Mouse (Mus musculus) adrenal gland, adult 2 months (tissue): Measurements from ENCODE around the gene Tldc1. TPM values are rescaled to one million over a fixed set of nuclear protein-coding genes. Genes with fewer than 3 reads are reported as not detected.

Source experiments
- DNase-seq: peaks from one replicate; pipeline ENCODE4 v3.0.0; 2021
- polyA plus RNA-seq: library from polyadenylated mRNA; depleted of rRNA; stranded (reverse); fragments of >200 nt; gene quantifications from 2 replicates; pipeline ENCODE4 v1.2.3, GENCODE M21; 2012
- total RNA-seq, 2 experiments: library from RNA; stranded (reverse); gene quantifications; 2 replicates each; pipeline ENCODE4 v1.2.3; 2021

Tldc1 gene
- total and polyA plus RNA-seq, 3 experiments: 8.4 to 13.0 (median 12.7) TPM

GRCm38 (mm10) chr8:119765761-119766444 lies 12.3 kb downstream of the Tldc1 start:
- no peak for DNase-seq

GRCm38 (mm10) chr8:119765311-119765710 lies 12.9 kb downstream of the Tldc1 start:
- no peak for DNase-seq

- DNase-seq: no peak
Observed at GRCm38 (mm10) chr8:119762226-119763220, 15.7 kb downstream of the Tldc1 start.

GRCm38 (mm10) chr8:119761692-119762091 lies 16.5 kb downstream of the Tldc1 start:
- no peak for DNase-seq

GRCm38 (mm10) chr8:119756538-119756937 lies 21.7 kb downstream of the Tldc1 start:
- no peak for DNase-seq

- DNase-seq: no peak
Observed at GRCm38 (mm10) chr8:119756147-119756461, 22.1 kb downstream of the Tldc1 start.

GRCm38 (mm10) chr8:119755238-119756146 lies 22.7 kb downstream of the Tldc1 start:
- no peak for DNase-seq

- DNase-seq: no peak
Observed at GRCm38 (mm10) chr8:119744604-119745003, 33.6 kb downstream of the Tldc1 start.

- DNase-seq: peak; percentile 38
Observed at GRCm38 (mm10) chr8:119743291-119744026, 34.8 kb downstream of the Tldc1 start.

GRCm38 (mm10) chr8:119742409-119742808 lies 35.8 kb downstream of the Tldc1 start:
- no peak for DNase-seq

- DNase-seq: no peak
Observed at GRCm38 (mm10) chr8:119740634-119741033, 37.6 kb downstream of the Tldc1 start.

- DNase-seq: no peak
Observed at GRCm38 (mm10) chr8:119738129-119738907, 39.9 kb downstream of the Tldc1 start.

GRCm38 (mm10) chr8:119737093-119737900 lies 40.9 kb downstream of the Tldc1 start:
- no peak for DNase-seq

GRCm38 (mm10) chr8:119736348-119736917 lies 41.8 kb downstream of the Tldc1 start:
- no peak for DNase-seq

- DNase-seq: no peak
Observed at GRCm38 (mm10) chr8:119732072-119732471, 46.1 kb downstream of the Tldc1 start.

- DNase-seq: peak; percentile 59
Observed at GRCm38 (mm10) chr8:119728351-119728895, 49.8 kb downstream of the Tldc1 start.

GRCm38 (mm10) chr8:119727093-119727492 lies 51.1 kb downstream of the Tldc1 start:
- no peak for DNase-seq

- peak; percentile 41 for DNase-seq
Observed at GRCm38 (mm10) chr8:119724596-119724995, 53.6 kb downstream of the Tldc1 start.

- DNase-seq: no peak
Observed at GRCm38 (mm10) chr8:119723676-119724075, 54.5 kb downstream of the Tldc1 start.
